Mouse (Mus musculus) layer of hippocampus, postnatal 10 days (tissue): ENCODE data around the gene Papola. TPM values are rescaled to one million over a fixed set of nuclear protein-coding genes. Genes with fewer than 3 reads are reported as not detected.

ENCODE experiments used
- DNase-seq, 2 experiments: peaks; one replicate each; pipeline ENCODE4 v3.0.0; 2021; ENCODE audit warnings: low spot score in 2 of 2
- long read RNA-seq: library from polyadenylated mRNA; stranded (forward); transcript quantifications from one replicate; pipeline ENCODE4 v2.0.0, GENCODE M21; 2023
- total RNA-seq, 2 experiments: library from RNA; stranded (reverse); gene quantifications; 2 replicates each; pipeline ENCODE4 v1.2.3; 2021

The Papola gene
- total RNA-seq = 100 to 1,000 TPM; 131 to 149 TPM
- long read RNA-seq, full-length matches to known transcripts = 50 of 67 reads
- long read RNA-seq, partial matches to known transcripts = 8 of 67 reads
- long read RNA-seq, other reads (novel, unspliced or antisense) = 9 of 67 reads

DNA sequence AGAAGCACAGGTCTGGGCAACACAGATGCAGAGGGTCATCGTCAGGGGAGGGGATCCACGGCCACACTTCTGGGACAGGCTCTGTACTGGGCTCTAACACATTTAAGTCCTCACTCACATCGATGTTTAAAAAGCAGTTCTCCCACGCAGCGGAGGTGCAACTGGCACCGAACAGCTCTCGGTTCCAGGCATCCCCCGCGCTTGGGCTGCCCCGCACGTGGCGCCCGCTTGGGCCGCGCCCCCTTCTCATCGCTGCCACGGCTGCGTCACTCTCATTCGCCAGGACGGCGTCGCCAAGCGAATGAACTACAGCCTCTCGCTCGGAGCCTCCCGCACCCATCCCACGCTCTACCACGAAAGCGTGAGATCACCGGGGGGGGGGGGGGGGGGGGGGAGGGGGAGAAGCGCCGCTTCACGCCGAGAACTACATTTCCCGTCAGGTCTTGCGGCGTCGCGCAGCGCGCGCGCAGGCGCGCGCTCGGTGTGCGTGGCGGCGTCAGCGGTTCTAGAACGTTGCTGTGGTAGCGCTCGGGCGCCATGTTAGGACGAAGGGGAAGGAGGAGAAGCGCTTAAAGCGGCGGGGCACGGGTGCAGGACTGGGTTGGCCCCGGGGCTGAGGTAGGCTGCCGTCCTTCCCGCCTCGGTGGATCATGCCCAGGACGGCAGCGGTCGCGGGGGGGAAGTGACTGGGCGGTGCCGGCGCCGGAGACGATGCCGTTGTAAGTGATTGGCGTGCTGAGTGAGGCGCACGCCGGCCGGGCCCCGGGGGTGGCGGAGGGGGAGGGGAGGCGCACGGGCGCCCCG is at the start of gene Papola:
Papola (plus strand) TSS at position 499 of the 804 bp plus-strand sequence.
- peak; percentile 86 to 88 for DNase-seq

DNA sequence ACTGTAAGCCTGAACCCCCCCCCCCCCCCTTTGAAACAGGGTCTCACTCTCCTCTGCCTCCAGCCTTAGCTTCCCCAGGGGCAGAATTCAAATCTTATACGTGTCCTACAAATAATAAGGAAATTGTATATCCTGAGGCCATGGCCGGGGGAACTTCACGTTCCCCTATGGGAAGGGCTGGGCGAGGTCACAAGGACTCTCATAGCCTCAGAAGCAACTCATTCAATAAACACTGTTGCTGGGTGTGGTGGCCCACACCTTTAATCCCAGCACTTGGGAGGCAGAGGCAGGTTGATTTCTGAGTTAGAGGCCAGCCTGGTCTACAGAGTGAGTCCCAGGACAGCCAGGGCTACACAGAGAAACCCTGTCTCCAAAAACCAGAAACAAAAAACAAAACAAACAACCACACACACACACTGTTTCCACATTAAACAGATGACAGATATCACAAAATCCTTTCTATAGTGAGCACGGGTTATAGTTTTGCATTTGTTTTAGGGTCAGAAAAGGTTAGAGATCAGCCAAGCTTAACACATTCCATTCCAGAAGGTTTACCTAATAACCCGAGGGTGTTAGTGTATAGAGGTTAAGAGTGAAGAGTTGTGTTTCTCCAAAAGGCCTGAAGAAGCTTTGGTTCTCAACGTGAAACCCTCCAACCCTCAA is 49.1 kb upstream of the Papola start:
- no peak for DNase-seq

GRCm38 (mm10) chr12:105735889-105736251 is 48.6 kb upstream of the Papola start:
- DNase-seq = no peak

GRCm38 (mm10) chr12:105738316-105739096 is 46.0 kb upstream of the Papola start:
- no peak for DNase-seq

DNA sequence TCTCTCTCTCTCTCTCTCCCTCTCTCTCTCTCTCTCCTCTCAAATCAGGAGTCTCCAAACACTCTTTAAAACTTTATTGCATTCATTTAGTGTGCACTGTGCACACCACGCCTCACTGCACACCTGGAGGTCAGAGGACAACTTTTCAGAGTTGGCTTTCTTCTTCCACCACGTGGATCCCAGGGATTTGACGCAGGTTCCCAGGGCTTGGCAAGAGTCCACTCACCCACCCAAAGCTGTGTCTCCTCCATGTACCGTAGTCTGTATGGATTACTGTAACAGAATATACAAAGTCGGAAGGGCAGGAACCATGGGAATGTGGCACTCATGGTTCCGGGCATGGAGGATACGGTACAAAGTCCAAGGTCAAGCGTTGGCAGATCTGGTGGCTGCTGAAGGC is 44.8 kb upstream of the Papola start:
- no peak for DNase-seq

DNA sequence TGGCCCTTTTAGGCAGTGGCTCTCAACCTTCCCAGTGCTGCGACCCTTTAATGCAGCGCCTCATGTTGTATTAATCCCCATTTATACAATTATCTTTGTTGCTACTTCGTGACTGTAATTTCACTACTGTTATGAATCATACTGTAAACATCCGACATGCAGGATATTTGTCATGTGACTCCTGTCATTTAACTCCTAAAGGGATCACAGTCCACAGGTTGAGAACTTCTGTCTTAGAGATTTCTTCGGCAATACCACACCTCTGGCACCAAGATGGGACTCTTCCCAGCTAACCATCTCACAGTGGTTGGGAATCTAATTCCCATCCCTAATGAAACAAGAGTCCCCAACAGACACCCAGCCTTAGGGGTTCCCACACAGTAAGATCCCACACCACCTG is 36.4 kb upstream of the Papola start:
- DNase-seq = no peak

DNA sequence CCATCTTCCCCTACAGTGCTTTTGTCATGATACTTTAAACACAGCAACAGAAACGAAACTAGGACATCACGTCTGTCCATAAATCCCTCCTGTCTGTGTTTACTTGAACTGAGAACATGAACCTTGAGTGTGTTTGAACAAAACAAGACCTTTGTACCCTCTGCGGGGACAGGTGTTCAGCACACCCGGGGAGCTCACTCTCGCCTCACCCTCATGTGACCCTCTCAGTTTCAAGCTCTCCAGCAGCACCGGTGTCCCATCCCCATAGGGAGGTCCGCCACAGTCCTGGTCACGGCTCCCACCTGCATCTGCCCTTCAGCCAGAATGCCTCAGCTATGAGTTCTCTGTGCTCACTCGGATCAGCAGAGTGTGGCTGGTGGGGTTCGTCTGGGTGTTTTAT is 30.7 kb upstream of the Papola start:
- no peak for DNase-seq

- no peak for DNase-seq
Measured at GRCm38 (mm10) chr12:105757816-105758497, 26.5 kb upstream of the Papola start.

DNA sequence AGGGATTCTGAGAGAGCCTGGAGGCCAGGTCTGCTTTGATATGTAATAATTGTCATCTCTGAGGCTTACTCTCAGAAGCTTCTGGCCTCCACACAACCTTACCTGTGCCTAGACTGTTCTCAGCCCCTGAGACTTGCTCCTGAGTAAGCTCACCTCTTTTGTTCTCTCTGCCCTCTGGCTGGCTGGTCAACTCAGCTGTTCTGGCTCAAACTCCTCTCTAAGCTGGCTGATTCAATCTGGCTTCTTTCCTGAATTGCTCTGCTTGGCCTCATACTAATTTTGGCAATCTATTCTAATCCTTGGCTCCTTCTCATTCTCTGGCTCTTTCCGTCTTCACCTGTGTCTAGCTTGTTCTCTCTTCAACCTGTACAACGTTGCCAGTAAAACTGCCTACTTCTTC is 25.6 kb upstream of the Papola start:
- DNase-seq = no peak

DNA sequence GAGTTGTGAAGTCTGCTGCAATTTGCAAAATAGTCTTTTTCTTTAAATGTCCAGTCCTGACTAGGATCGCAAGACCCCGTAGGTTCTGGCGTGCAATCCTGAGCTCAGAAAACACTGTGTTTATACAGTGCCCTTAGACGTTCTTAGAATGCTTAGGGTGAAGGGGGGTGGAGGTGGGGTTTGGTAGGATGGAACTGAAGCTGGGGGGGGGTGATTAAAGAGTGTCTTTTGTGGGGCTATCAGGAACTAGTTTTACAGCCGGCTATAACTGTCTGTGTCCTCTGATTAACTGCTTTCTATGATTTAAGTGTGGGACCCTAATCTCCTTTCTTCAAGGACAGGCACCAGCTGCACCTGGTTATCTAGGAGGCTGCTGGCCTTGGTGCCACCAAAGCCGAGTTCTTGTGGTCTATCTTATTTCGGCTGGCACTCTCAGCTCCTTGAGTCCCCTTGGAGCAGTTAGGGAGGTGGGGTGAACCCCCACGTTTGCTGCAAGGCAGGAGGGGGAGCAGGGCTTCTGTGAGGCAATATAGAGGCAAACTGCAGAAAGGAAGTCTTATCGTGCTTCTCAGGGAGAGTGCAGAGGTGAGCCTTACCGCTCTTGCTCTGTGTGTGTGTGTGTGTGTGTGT is 24.5 kb upstream of the Papola start:
- DNase-seq = no peak

DNA sequence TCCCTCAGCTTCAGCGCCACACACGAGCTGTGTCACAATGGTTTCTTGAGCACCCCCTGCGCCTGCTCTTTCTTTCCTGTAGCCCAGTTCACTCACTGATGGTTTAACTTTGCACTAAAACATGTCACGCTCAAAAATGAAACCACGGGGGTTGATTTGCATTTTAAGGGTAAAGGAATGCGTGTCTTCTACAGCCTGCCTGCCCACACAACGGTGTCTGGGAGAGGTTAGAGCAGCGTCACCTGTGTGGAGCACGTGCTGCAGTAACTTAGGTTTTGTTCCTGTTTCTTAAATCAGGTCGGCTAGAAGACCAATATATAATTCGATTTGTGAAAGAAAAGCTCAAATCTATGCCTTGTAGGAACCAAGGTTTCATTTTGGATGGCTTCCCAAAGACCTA is 23.3 kb upstream of the Papola start:
- DNase-seq = no peak

- DNase-seq = no peak
Measured at GRCm38 (mm10) chr12:105761629-105762028, 22.9 kb upstream of the Papola start.

GRCm38 (mm10) chr12:105769700-105770099 is 14.8 kb upstream of the Papola start:
- DNase-seq = no peak

- DNase-seq = no peak
Measured at GRCm38 (mm10) chr12:105774871-105775270, 9.6 kb upstream of the Papola start.

DNA sequence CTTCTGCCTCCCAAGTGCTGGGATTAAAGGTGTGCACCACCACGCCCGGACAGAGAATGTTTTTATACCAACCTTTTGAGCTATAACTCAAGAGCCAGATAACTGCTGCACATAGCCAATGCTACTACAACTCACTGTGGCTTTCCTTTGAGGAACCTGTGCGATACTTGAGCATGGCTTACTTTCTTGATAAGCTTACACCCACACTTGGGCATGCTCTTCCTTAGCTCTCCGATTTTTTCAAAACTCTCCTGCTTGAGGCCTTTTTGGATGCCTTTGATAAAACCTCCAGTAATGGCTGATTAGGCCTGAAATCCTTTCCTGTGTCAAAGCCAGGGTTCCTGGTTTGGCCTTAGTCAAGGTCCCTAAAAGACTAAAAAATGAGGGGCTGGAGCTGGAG is 6.8 kb upstream of the Papola start:
- DNase-seq = no peak

DNA sequence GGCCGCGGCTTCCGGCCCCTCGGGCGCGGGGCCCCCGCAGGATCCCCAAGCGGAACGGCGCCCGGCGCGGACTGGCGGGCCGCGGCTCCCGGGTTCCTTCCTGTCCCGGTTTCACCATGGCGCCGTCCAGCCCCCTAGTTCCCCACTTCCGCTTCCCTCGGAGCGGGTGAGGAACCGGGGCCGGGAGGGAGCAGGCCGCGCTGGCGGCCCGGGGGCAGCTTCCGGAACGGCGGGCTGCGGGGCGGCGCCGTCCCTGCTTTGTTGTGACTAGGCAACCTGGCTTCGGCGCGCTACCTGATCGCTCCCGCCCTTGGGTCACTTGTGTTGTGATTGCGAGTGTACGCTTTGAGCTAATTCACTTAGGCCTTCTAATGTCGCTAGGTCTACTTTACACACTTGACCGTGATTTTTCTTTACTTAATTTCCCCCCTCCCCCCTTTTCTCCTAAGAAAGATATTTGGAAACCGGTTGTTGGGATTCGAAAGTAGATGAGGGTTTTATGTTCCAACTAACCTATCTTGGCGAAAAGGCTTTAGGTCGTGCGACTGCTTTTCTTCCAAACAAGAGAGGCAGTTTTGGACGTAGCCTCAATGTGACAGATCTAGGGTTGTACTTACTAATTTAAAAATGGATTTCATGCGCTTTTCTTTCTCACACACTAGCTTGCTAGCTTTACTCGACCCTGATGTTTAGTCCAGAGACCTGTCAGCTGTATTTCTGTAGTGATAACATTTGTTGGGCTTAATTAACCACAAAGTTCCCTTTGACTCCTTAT is 693 bp downstream of the Papola start:
- DNase-seq = peak; percentile 66 to 77

DNA sequence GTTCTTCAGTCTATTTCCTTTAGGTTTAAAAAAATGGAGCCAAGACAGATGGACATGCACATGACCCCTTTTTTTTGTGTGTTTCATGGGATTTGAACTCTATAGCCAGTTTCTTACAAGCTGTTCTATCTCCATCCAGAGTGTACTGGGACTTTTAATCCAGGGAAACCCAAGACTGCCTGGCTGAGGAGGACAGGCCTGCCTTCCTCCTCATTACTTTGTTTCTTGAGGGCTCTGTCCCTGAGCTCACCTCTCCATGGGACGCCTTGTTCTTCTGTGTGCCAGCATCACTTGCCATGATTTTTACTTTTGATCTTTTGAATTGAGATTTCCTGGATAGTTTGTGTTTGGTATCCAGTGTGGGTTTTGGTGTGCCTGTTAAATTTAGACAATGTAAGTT is 1.6 kb downstream of the Papola start:
- no peak for DNase-seq

DNA sequence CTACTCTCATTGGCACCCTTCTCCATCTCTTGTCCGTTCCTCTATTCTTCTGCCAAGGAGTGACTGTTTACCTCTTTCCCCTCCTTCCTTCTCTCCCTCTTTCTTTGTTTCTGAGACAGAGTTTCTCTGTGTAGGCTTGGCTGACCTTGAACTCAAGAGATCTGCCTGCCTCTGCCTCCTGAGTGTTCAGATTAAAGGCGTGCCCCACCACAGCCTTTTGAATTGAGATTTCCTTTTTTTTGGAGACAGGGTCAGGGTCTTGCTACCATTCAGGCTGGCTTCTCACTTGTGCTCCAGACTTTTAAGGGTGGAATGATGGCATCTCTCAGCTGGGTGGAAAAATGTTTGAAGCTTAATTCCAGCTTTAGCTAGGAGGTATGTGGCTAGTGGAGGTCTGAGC is 3.1 kb downstream of the Papola start:
- no peak for DNase-seq

DNA sequence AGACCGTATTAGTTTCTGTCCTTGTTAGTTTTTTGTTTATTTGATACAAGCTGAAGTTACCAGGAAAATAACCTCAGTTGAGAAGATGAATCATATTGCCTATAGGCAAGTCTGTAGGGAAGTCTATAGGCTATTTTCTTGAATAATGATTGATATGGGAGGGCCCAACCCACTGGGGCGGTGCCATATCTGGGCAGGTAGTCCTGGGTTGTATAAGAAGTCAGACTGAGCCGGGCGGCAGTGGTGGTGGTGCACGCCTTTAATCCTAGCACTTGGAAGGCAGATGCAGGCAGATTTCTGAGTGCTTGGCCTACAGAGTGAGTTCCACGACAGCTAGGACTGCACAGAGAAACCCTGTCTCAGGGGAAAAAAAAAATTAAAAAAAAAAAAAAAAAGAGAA is 5.4 kb downstream of the Papola start:
- no peak for DNase-seq

GRCm38 (mm10) chr12:105794896-105795295 is 10.4 kb downstream of the Papola start:
- DNase-seq = no peak
